Mouse (Mus musculus) testis, adult 2 months (tissue): ENCODE results near the gene Apol7a.

Experiments
- CTCF ChIP-seq: fragments of 200-500 bp; IDR thresholded peaks from 2 replicates; pipeline ENCODE4 v1.5.1; 2012; ENCODE audit warnings: low read depth, mild to moderate bottlenecking, inconsistent platforms, low read length, moderate library complexity; ENCODE audit not compliant: control insufficient read depth, insufficient read depth, insufficient replicate concordance
- POLR2A ChIP-seq: fragments of 200-500 bp; IDR thresholded peaks from 2 replicates; pipeline ENCODE4 v1.6.1; 2012; ENCODE audit warnings: low read depth, mild to moderate bottlenecking, inconsistent platforms, low read length, moderate library complexity; ENCODE audit not compliant: control insufficient read depth

- TF ChIP-seq CTCF (no peak), POLR2A (no peak)
Observed at GRCm38 (mm10) chr15:77338924-77339429, 59.9 kb downstream of the Apol7a start.
